Mouse (Mus musculus) midbrain, embryonic 13.5 days (tissue): ENCODE data around the gene St7. TPM values are rescaled to one million over a fixed set of nuclear protein-coding genes. Genes with fewer than 3 reads are reported as not detected.

ENCODE experiments used
- ATAC-seq: fragments of 200-750 bp; cut with Nextera tagmentation; 2 replicates; pipeline ENCODE4 v1.8.0; 2017; ENCODE audit warnings: mild to moderate bottlenecking, moderate TSS enrichment, moderate library complexity
- H3K27ac ChIP-seq: fragments of 300-500 bp; sonication (generic); 2 replicates; pipeline ENCODE4 v1.5.1; 2015; ENCODE audit warnings: inconsistent platforms, mild to moderate bottlenecking, moderate library complexity
- H3K27me3 ChIP-seq: fragments of 300-500 bp; sonication (generic); 2 replicates; pipeline ENCODE4 v1.6.1; 2015; ENCODE audit warnings: mild to moderate bottlenecking, inconsistent platforms
- H3K36me3 ChIP-seq: fragments of 300-500 bp; sonication (generic); 2 replicates; pipeline ENCODE4 v1.6.1; 2015; ENCODE audit warnings: mild to moderate bottlenecking, inconsistent platforms
- H3K4me1 ChIP-seq: fragments of 300-500 bp; sonication (generic); replicated peaks from 2 replicates; pipeline ENCODE4 v1.6.1; 2015; ENCODE audit warnings: inconsistent platforms
- H3K4me2 ChIP-seq: fragments of 300-500 bp; sonication (generic); replicated peaks from 2 replicates; pipeline ENCODE4 v1.6.1; 2015; ENCODE audit warnings: moderate library complexity, mild to moderate bottlenecking, inconsistent platforms
- H3K4me3 ChIP-seq: fragments of 300-500 bp; sonication (generic); replicated peaks from 2 replicates; pipeline ENCODE4 v1.5.1; 2015; ENCODE audit warnings: mild to moderate bottlenecking, inconsistent platforms
- H3K9ac ChIP-seq: fragments of 300-500 bp; sonication (generic); replicated peaks from 2 replicates; pipeline ENCODE4 v1.6.1; 2015; ENCODE audit warnings: mild to moderate bottlenecking, inconsistent platforms
- H3K9me3 ChIP-seq: fragments of 300-500 bp; sonication (generic); 2 replicates; pipeline ENCODE4 v1.6.1; 2016; ENCODE audit warnings: mild to moderate bottlenecking, inconsistent platforms
- WGBS: fragments of 180-500 bp; shearing (Covaris S2); methylation state at CpG from one replicate; pipeline ENCODE4 v1.1.7; 2015; 5-methylcytosine and 5-hydroxymethylcytosine counted together
- polyA plus RNA-seq: library from polyadenylated mRNA; unstranded; fragments of >200 nt; fragmentation: Nextera tagmentation; extraction: Ambion mirVana; gene quantifications from 2 replicates; pipeline ENCODE4 v1.2.1, GENCODE M21; 2015

The St7 gene
- polyA plus RNA-seq, 1 experiment from 2014 or later, result 63.0 TPM

GRCm38 (mm10) chr6:17800694-17801093 is 108.0 kb downstream of the St7 start:
- no peak for ATAC-seq
- H3K4me3 ChIP-seq, result no peak overlapping the region
- no peak overlapping the region for H3K27ac ChIP-seq
- H3K9ac ChIP-seq, result no peak overlapping the region
- no peaks in the 10 kb centered on the region for H3K27me3 ChIP-seq
- no peaks in the 10 kb centered on the region for H3K9me3 ChIP-seq
- 92% methylated on average over 5 of the region's 5 CpGs for WGBS
- H3K4me1 ChIP-seq, result peaks cover 17% of the 10 kb centered on the region
- H3K36me3 ChIP-seq, result no peaks in the 10 kb centered on the region
- H3K4me2 ChIP-seq, result no peak overlapping the region

GRCm38 (mm10) chr6:17804468-17804867 is 111.7 kb downstream of the St7 start:
- ATAC-seq, result no peak
- no peak overlapping the region for H3K4me3 ChIP-seq
- no peaks in the 10 kb centered on the region for H3K27me3 ChIP-seq
- H3K9me3 ChIP-seq, result no peaks in the 10 kb centered on the region
- peaks cover 9% of the 10 kb centered on the region for H3K4me1 ChIP-seq
- 82% methylated on average over 3 of the region's 3 CpGs for WGBS
- H3K36me3 ChIP-seq, result no peaks in the 10 kb centered on the region
- no peak overlapping the region for H3K4me2 ChIP-seq
- no peak overlapping the region for H3K9ac ChIP-seq
- H3K27ac ChIP-seq, result no peak overlapping the region

- no peaks in the 10 kb centered on the region for H3K9me3 ChIP-seq
- H3K27ac ChIP-seq, result peak overlapping the region; percentile 69
- H3K4me2 ChIP-seq, result no peak overlapping the region
- peaks cover 9% of the 10 kb centered on the region for H3K4me1 ChIP-seq
- H3K9ac ChIP-seq, result no peak overlapping the region
- WGBS, result 11% methylated on average over 4 of the region's 4 CpGs
- no peaks in the 10 kb centered on the region for H3K27me3 ChIP-seq
- no peak overlapping the region for H3K4me3 ChIP-seq
- ATAC-seq, result peak; percentile 70
- H3K36me3 ChIP-seq, result no peaks in the 10 kb centered on the region
Measured at GRCm38 (mm10) chr6:17806569-17806968, 113.8 kb downstream of the St7 start.

- Histone ChIP-seq H3K9me3 (no peaks in the 10 kb centered on the region), H3K36me3 (no peaks in the 10 kb centered on the region), H3K4me3 (no peak overlapping the region), H3K4me1 (peaks cover 19% of the 10 kb centered on the region), H3K27ac (no peak overlapping the region), H3K9ac (no peak overlapping the region), H3K27me3 (no peaks in the 10 kb centered on the region), H3K4me2 (no peak overlapping the region)
- no peak for ATAC-seq
- 88% methylated on average over 2 of the region's 2 CpGs for WGBS
Measured at GRCm38 (mm10) chr6:17811063-17811462, 118.3 kb downstream of the St7 start.

- H3K36me3 ChIP-seq, result no peaks in the 10 kb centered on the region
- H3K4me3 ChIP-seq, result no peak overlapping the region
- H3K27me3 ChIP-seq, result no peaks in the 10 kb centered on the region
- H3K9me3 ChIP-seq, result no peaks in the 10 kb centered on the region
- H3K27ac ChIP-seq, result no peak overlapping the region
- peaks cover 17% of the 10 kb centered on the region for H3K4me1 ChIP-seq
- no peak overlapping the region for H3K9ac ChIP-seq
- no peak overlapping the region for H3K4me2 ChIP-seq
- no peak for ATAC-seq
Measured at GRCm38 (mm10) chr6:17811531-17811930, 118.8 kb downstream of the St7 start.

- WGBS, result 60% methylated on average over 2 of the region's 2 CpGs
- Histone ChIP-seq H3K4me1 (peaks cover 19% of the 10 kb centered on the region), H3K36me3 (no peaks in the 10 kb centered on the region), H3K9me3 (no peaks in the 10 kb centered on the region), H3K27me3 (no peaks in the 10 kb centered on the region), H3K4me3 (no peak overlapping the region), H3K4me2 (no peak overlapping the region), H3K9ac (no peak overlapping the region), H3K27ac (no peak overlapping the region)
- ATAC-seq, result no peak
Measured at GRCm38 (mm10) chr6:17814074-17814649, 121.4 kb downstream of the St7 start.

DNA sequence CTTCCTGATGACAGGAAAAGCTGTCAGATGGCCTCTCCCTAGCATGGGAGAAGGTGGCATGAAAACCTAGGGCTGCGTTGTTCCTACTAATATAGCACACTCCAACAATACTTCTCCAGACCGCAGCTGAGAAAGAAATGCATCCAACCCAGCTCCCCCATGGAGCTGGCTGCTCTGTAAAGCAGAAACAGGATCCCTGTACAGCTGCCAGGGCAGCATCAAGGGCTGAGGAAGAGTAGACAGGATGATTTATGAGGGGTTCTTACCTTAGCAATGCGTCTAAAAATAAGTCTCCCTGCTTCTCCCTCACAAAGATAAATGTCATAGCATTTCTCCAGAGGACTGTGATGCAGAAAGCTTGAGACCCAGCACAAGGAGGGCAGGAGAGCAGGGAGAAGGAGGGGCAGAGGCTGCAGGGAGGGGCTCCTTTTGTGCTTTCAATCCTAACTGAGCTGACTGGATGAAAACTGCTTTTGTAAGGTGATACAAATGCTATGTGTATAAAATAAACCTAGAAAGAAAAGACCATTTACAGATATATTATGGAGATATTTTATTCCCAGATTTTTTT is 124.2 kb downstream of the St7 start:
- Histone ChIP-seq H3K9me3 (no peaks in the 10 kb centered on the region), H3K27me3 (no peaks in the 10 kb centered on the region), H3K4me1 (peaks cover 19% of the 10 kb centered on the region), H3K4me3 (no peak overlapping the region), H3K27ac (peak overlapping the region; percentile 25), H3K36me3 (peaks cover 6% of the 10 kb centered on the region), H3K4me2 (no peak overlapping the region), H3K9ac (peak overlapping the region; percentile 21; the same call in 1 of the 2 replicates)
- no peak for ATAC-seq
- WGBS, result 34% methylated on average over 3 of the region's 3 CpGs

DNA sequence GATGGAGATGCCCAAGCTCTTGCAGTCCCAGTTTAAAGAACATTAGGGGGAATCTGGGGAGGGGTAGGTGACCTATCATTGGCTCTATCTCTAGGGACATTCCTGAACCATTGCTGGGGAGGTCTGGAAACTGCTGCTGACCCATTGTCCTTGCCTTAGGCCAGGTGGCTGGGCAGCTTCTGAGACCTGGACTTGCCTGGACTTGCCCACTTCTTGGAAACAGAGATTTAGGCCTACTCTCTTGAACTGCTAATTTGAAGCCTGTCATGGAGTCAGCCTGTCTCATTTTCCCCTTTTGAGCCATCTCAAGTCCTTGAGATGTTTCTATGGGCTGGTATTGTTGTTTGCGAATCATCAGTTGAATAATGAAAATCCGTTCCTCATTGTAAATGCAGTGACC is 130.9 kb downstream of the St7 start:
- Histone ChIP-seq H3K9me3 (no peaks in the 10 kb centered on the region), H3K27ac (no peak overlapping the region), H3K4me1 (no peaks in the 10 kb centered on the region), H3K36me3 (peaks cover 20% of the 10 kb centered on the region), H3K4me3 (no peak overlapping the region), H3K4me2 (no peak overlapping the region), H3K27me3 (no peaks in the 10 kb centered on the region), H3K9ac (no peak overlapping the region)
- ATAC-seq, result no peak
- 92% methylated on average over 2 of the region's 2 CpGs for WGBS

DNA sequence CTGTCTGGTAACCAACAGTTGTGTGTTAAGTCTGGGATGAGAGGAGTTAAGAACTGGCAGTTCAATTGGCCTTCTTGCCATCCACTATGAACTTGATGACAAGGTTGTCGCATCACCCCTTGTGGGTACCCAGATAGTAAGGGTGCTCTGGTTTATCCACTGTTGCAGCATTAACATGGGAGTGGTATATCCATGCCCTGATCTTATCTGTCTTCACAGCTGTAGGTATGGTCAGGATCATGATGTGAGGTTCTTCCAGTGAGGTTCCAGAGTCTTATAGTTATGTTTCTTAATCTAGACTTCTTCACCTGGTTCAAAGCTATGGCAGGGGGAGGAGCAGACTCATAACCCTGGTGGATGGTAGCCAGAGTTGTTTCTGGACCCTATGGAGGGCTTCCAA is 132.0 kb downstream of the St7 start:
- H3K4me2 ChIP-seq, result no peak overlapping the region
- H3K9me3 ChIP-seq, result no peaks in the 10 kb centered on the region
- H3K27me3 ChIP-seq, result no peaks in the 10 kb centered on the region
- H3K27ac ChIP-seq, result no peak overlapping the region
- 96% methylated on average over 1 of the region's 1 CpGs for whole genome bisulfite sequencing
- ATAC-seq, result no peak
- peaks cover 29% of the 10 kb centered on the region for H3K36me3 ChIP-seq
- no peak overlapping the region for H3K4me3 ChIP-seq
- no peak overlapping the region for H3K9ac ChIP-seq
- H3K4me1 ChIP-seq, result no peaks in the 10 kb centered on the region

DNA sequence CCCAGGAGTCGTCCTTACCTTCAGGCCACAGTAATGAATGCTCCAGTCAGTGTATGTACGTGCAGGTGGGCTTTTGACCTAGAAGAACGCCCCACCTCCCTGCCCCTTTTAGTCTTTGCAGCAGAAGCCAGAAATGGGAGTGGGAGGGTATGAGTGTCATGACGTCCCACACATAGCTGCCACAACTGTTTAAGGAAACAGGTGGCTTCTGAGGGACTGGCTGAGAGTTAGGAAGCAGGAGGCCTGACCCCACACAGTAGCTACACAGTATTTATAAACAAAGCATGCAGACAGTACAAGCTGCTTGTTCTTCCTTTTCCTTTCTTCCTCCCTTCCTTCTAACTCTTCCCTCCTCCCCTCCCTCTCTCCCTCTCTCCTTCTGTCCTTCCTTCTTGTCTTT is 135.6 kb downstream of the St7 start:
- WGBS, result 87% methylated on average over 4 of the region's 4 CpGs

GRCm38 (mm10) chr6:17829981-17830380 is 137.2 kb downstream of the St7 start:
- Histone ChIP-seq H3K36me3 (peaks cover 29% of the 10 kb centered on the region), H3K9me3 (0 out of 2 replicates have a peak, but pooled peaks cover 7% of the 10 kb centered on the region), H3K4me3 (no peak overlapping the region), H3K4me2 (no peak overlapping the region), H3K9ac (no peak overlapping the region), H3K27ac (no peak overlapping the region), H3K4me1 (no peaks in the 10 kb centered on the region), H3K27me3 (no peaks in the 10 kb centered on the region)
- WGBS, result 100% methylated on average over 1 of the region's 1 CpGs
- ATAC-seq, result no peak

More for the DNA sequence above, 135.6 kb downstream of the St7 start:
- Histone ChIP-seq H3K9ac (no peak overlapping the region), H3K4me1 (no peaks in the 10 kb centered on the region), H3K36me3 (peaks cover 32% of the 10 kb centered on the region), H3K9me3 (0 out of 2 replicates have a peak, but pooled peaks cover 7% of the 10 kb centered on the region), H3K4me2 (no peak overlapping the region), H3K27ac (no peak overlapping the region), H3K4me3 (no peak overlapping the region), H3K27me3 (no peaks in the 10 kb centered on the region)
- no peak for ATAC-seq

- Histone ChIP-seq H3K4me2 (no peak overlapping the region), H3K27ac (no peak overlapping the region), H3K9me3 (0 out of 2 replicates have a peak, but pooled peaks cover 7% of the 10 kb centered on the region), H3K27me3 (no peaks in the 10 kb centered on the region), H3K9ac (no peak overlapping the region), H3K36me3 (peaks cover 18% of the 10 kb centered on the region), H3K4me1 (no peaks in the 10 kb centered on the region), H3K4me3 (no peak overlapping the region)
- ATAC-seq, result no peak
- 40% methylated on average over 7 of the region's 7 CpGs for WGBS
Measured at GRCm38 (mm10) chr6:17834493-17834892, 141.8 kb downstream of the St7 start.

GRCm38 (mm10) chr6:17835693-17836092 is 143.0 kb downstream of the St7 start:
- no peak for ATAC-seq
- no peak overlapping the region for H3K9ac ChIP-seq
- WGBS, result 92% methylated on average over 6 of the region's 6 CpGs
- no peaks in the 10 kb centered on the region for H3K27me3 ChIP-seq
- H3K27ac ChIP-seq, result no peak overlapping the region
- no peak overlapping the region for H3K4me3 ChIP-seq
- peaks cover 14% of the 10 kb centered on the region for H3K36me3 ChIP-seq
- no peak overlapping the region for H3K4me2 ChIP-seq
- H3K9me3 ChIP-seq, result no peaks in the 10 kb centered on the region
- no peaks in the 10 kb centered on the region for H3K4me1 ChIP-seq
